Mouse (Mus musculus) large intestine, adult 2 months (tissue): ENCODE measurements at regions not wholly inside any gene's neighbourhood (a gene's known extent, or its start where the extent isn't known, plus 50 kb on each side); places are given as distances from the start of the nearest gene placed in this dataset.

Experiments
- DNase-seq: peaks from one replicate; pipeline ENCODE4 v3.0.0-alpha.2; 2012; ENCODE audit warnings: low read depth, low spot score
- WGBS: fragments of 180-500 bp; shearing (Covaris S2); methylation state at CpG from one replicate; pipeline ENCODE4 v1.1.7; 2018; 5-methylcytosine and 5-hydroxymethylcytosine counted together

GRCm38 (mm10) chr11:109040519-109040916, 103.7 kb downstream of the E030025P04Rik start:
- WGBS = 86% methylated on average over 7 of the region's 7 CpGs
- no peak for DNase-seq

- 85% methylated on average over 6 of the region's 6 CpGs for WGBS
- DNase-seq = no peak
These were observed 104.2 kb downstream of the E030025P04Rik start for GRCm38 (mm10) chr11:109039792-109040518.

- no peak for DNase-seq
- 82% methylated on average over 10 of the region's 10 CpGs for WGBS
These were observed 104.9 kb downstream of the E030025P04Rik start for GRCm38 (mm10) chr11:109039060-109039791.

DNA sequence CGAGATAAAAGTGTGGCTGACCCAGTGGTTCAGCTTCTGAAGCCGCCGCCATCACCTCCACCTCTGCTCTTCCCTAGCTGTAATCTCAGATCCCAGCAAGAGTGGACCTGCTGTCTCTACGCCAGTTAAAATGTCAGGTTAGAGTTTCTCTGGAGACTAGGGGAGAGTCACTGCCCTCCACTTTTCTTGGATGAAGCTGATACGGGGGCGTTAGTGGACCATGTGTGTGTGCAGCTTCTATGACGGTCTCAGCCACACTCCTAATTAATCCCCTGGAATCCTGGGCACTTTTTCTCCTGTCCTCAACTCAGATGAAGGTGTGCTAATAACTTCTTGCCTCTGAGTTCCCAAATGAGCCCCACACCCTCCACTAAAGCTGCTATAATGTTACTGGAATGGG, 106.0 kb downstream of the E030025P04Rik start:
- 88% methylated on average over 7 of the region's 7 CpGs for WGBS
- DNase-seq = no peak

- WGBS = 62% methylated on average over 1 of the region's 1 CpGs
- DNase-seq = no peak
These were observed 109.6 kb downstream of the E030025P04Rik start for GRCm38 (mm10) chr11:109034596-109034995.

GRCm38 (mm10) chr11:109034072-109034471, 110.1 kb downstream of the E030025P04Rik start:
- WGBS = 80% methylated on average over 4 of the region's 4 CpGs
- no peak for DNase-seq

DNA sequence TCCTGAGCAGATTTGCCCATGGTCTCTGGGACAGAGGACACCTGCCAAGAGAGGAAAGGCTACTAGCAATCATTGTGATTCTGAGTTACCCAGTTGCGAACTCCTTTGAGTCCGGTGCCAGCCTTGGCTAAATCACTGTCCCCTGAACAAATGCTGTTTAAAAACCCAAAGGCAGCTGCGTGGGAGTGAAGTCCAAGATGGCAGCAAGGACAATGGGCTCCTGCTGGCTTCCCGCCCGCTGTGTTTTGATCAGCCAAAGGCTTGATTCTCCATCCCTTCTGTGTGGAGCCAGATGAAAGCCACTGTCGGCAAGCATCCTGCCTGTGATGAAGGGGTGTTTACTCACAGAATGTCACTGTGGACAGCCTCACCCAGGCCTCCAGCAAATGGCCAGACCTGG, 111.4 kb downstream of the E030025P04Rik start:
- 86% methylated on average over 6 of the region's 6 CpGs for WGBS
- no peak for DNase-seq

GRCm38 (mm10) chr11:109030486-109030885, 110.3 kb downstream of the Axin2 start:
- WGBS = 18% methylated on average over 3 of the region's 3 CpGs
- peak; percentile 29 for DNase-seq

- DNase-seq = no peak
- 73% methylated on average over 7 of the region's 7 CpGs for WGBS
These were observed 109.7 kb downstream of the Axin2 start for GRCm38 (mm10) chr11:109029894-109030293.

GRCm38 (mm10) chr11:109014806-109015205, 94.7 kb downstream of the Axin2 start:
- no peak for DNase-seq
- 80% methylated on average over 7 of the region's 7 CpGs for WGBS

- DNase-seq = no peak
- WGBS = 90% methylated on average over 6 of the region's 6 CpGs
These were observed 91.0 kb downstream of the Axin2 start for GRCm38 (mm10) chr11:109011161-109011560.

DNA sequence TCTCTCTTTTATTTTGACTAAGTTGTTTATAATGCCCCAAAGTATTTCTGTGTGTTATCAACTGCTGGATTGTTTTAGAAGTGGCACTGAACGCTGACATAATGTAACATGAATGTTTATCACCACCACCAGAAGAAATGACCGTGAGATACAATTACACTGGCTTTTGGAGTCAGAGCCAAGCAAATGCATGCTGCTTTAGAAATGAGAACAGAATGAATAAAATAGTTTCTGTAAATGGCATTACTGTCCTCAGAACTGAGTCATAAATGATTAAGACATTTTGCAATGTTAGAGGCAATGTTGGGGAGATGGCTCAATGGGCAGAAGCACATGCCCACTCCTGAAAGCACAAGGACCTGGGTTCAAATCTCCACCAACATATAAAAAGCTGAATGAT, 88.7 kb downstream of the Axin2 start:
- no peak for DNase-seq
- 61% methylated on average over 2 of the region's 2 CpGs for WGBS

- 77% methylated on average over 11 of the region's 11 CpGs for WGBS
- DNase-seq = no peak
These were observed 85.5 kb downstream of the Axin2 start for GRCm38 (mm10) chr11:109005681-109006080.
